Mouse (Mus musculus): Measurements from ENCODE around the gene Cntln.

The Cntln gene

GRCm38 (mm10) chr4:85175466-85175865 is 291.4 kb downstream of the Cntln start:
- in situ Hi-C loops (cut with MboI; ENCODE audit: low pct_unique_long_range_greater_than_20kb in 1 of 2, low sequenced_read_pairs in 2 of 2, unreplicated experiment in 1 of 2), result loop anchor here (5.0 to 10.0 kb wide), 2 partner anchors 202 to 209 kb away; no protein-coding TSS in a partner anchor

- in situ Hi-C loops (cut with MboI; ENCODE audit: low pct_unique_long_range_greater_than_20kb in 1 of 2, low sequenced_read_pairs in 2 of 2, unreplicated experiment in 1 of 2), result loop anchor here (5.0 to 10.0 kb wide), 2 partner anchors 199 to 206 kb away; no protein-coding TSS in a partner anchor
Measured at GRCm38 (mm10) chr4:85178394-85179051, 294.4 kb downstream of the Cntln start.

Measured in mouse embryonic stem cell (cell line).